Mouse (Mus musculus): ENCODE measurements around the gene Higd1c.
"Not testable (repeated sequence)": the region's sequence is repeated elsewhere in the genome, so short reads cannot be mapped to it uniquely, and the experiment has no call there.

The Higd1c gene

DNA sequence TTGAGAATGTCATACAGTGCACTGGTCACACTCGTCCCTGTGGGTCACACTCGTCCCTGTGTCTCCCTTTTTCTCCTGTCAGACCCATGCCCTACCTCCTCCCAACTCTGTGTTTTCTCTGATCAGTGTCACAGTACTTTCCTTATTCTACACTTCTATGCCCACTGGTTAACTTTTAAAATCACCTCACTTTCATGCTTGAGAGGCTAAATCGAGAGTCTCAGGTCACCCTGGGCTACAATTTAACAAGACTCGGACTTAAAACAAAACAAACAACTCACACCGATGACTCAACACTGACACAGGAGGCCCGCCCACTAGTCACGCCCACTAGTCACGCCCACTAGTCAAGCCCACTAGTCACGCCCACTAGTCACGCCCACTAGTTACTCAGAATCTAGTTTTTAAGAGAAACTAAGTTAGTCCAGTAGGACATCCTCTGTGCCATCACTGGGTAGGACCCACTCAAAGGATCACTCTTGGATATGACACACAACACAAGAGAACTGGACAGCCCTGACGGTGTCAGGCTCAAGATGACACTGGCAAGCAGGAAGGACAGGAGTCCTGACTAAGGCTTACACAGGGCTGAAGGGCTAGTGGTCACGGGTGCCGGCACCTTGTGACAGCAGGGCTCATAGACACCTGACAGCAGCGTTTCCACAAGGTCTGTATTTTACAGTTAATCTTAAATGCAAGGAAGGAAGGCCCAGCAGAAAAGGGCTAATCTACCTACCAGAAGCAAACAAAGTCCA is 46.8 kb downstream of the Higd1c start:
- no peak for DNase-seq (ENCODE audit: low spot score in 2 of 2)

DNA sequence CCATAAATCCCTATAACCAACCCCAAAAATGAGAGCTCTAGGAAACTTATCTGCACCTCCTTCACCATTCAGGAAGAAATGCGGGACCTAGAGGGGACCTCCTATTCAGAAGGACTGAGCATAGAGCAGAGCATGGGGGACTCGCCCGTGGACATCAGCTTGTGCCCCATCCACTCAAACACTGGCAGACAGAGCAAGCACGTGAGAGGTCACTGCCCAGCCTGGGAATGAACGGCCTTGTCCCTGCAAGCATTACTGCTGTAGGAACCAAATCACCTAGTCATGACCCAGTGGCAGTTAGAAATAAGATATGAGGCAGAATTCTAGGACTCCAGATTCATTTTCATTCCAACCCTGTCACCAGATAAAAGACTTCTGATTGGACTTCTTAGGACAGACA is 47.4 kb downstream of the Higd1c start:
- no peak for DNase-seq (ENCODE audit: low spot score in 2 of 2)

DNA sequence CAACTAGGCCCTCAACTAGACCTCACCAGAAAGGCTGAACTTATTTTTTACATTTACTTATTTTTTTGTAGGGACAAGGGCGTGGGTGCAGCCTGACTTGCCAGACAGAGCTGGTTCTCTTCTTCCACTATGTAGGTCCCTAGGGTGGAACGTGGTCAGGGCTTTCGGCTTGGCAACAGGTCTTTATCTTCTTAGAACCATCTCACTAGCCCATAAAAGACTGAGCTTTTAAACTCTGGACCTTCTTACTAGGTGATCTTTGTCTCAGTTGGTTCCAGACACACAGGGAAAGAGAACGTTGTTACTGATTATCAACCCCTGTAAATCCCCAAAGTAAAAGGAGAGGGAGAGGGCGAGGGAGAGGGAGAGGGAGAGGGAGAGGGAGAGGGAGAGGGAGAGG is 49.0 kb downstream of the Higd1c start:
- DNase-seq (ENCODE audit: low spot score in 2 of 2) = no peak

DNA sequence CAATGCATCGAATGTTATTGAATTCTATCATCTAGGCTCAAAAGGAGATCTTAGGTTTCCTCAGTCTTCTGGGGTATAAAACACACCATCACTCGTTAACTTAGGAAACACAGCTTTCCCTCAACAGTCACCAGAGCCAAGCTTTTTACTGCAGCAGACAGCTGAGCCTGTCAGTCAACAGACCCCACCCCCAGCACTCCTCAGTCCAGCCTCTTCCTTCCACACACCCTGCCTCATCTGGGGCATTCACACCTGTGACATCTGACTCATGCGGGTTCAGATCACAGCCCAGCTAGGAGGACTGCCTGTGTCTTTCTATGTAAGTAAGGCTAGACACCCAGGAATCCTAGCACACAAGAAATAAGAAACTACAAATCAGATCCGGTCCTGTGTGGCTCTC is 49.7 kb downstream of the Higd1c start:
- DNase-seq (ENCODE audit: low spot score in 2 of 2) = no peak

DNA sequence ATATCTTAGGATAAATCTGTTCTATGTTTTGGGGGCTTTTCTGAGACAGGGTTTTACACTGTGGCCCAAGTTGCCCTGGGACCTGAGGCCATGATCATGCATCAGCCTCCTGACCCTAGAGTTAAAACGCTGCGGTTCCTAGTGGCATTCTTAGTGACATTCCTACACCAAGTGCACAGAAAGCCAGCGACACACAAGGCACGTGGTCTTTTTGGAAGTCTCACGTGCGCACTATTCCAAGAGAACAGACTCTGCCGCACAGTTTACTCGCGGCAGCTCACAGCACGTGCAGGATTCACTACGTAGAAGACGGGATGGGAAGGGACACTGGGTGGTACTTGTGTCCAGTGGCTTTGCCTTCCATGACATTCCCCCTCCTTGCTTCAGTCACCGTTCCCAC is 50.6 kb downstream of the Higd1c start:
- no peak for DNase-seq (ENCODE audit: low spot score in 2 of 2)

DNA sequence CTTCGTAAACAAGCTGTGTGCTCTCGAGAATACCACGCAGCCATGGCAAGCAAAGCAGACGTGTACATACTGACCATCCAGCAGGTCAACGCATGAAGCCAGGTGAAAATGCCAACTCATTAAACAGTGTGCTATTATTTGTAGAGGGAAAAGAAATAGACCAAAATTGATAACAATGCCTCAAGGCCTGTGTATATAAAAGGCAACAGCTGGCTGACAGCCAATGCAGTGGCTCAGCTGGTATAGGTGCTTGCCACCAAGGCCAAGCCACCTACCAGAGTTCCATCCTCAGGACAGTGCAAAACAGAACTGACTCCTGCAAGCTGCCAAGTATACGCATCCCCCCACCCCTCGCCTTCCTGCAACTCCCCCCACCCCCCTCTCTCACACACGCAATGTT is 51.3 kb downstream of the Higd1c start:
- DNase-seq (ENCODE audit: low spot score in 2 of 2) = no peak

DNA sequence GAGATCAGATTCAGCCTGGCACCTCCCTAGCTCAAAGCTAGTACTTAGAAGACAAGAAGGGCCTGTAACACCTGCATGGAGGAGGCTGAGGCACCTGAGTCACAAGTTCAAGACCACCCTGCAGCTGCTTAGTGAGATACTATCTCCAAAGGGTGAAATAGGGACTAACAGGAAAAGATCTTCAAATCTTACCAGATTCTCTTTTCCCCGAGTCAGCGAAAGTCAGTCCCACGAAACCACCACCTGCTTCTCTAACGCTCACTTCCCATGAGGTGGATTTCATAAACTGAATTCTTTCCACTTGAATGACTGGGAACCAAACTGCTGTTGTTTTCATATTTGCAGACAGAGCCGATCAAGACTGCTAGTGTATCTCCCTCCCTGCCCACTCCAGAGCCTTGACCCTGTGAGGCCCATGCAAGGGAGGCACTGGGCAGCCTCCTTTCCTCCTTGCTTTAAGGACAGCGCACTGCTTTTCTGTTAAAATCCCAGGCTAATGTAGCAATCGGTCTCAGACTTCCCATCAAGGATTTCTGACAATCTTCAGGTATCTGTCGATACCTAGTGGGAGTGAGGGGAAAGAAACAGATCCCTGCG is 53.6 kb downstream of the Higd1c start:
- DNase-seq (ENCODE audit: low spot score in 2 of 2) = no peak

DNA sequence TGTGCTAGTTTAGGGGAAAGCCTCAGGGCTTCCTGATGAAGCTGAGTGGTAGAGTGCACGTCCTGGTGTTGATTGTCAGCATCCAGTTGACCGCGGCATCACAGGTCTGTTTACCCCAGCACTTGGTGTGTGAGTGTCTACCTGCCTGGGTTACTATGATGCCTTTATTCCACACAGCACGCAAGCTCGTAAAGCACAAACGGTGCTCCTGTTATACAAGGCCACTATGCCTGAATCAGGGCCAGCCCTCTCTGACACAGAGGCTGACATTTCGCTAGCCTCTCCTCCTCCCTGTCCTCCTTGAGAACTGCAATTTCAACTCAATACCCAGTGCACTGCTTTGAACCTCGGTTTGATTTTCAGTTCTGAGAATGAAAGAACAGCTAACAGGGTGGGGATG is 55.0 kb downstream of the Higd1c start:
- DNase-seq (ENCODE audit: low spot score in 2 of 2) = no peak

DNA sequence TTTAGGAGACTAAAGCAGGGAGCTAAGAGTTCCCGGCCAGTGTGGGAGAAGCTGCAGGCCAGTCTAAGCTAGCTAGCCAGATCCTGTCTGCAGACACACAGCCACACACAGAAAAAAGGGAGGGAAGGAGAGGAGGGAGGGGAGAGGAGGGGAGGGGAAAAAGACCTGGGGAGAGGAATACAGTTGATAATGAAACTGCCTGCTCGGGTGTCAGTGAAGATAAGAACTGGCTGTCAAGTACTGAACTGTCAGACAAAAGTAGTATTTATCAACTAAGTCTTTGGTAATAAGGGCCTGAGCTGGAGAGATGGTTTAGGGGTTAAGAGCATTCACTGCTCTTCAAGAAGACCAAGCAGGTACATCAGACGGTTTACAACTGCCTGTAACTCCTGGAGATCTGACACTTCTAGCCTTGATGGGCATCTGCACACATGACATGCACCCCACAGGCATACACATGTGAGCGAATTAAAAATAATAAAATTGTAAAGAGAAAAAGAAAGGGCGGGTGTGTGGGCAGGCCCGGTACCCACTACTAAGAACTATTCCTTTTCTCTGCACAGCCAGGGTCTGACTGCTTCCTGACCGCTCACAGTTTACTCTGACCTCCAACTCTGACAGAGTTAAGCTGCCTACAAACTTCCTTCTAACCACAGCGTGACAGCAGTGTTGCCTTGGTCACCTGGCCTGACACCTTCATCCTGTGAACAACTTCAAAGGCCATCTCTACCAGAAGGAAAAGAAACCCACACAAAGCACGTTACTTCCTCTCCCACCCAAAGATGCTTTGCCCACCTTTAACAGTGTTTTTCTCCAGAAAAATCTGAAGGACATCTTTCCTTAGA is 55.8 kb downstream of the Higd1c start:
- no peak for DNase-seq (ENCODE audit: low spot score in 2 of 2)

DNA sequence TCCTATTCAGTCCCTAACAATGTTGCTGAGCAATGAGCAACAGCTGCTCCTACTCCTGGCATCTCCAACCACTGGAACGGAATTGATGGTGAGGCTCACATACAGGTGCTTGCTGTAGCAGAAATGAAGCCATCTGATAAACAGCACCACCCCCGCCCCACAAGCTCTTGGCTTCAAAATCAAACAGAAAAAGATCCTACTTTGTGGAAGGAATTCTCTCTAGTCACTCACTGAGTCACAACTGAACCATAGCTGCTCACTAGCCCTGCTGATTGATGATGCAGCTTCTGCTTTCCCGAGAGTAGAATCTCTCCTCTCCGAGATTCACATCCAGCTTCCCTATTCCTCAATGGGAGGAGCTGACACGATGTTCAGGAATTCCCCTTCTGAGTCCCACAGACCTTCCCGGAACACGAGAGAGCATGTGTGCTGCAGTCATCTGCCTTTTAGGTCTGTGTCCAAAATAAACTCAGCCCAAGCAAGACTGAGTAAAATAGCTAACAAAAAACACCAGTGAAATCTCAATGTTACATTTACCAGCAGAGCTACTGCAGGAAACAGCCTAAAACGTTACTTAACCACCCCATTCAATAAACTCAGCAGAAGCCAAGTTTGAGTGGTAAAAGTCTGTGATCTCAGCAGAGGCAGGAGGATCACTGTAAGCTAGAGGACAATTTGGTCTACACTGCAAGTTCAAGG is 56.9 kb downstream of the Higd1c start:
- no peak for DNase-seq (ENCODE audit: low spot score in 2 of 2)

DNA sequence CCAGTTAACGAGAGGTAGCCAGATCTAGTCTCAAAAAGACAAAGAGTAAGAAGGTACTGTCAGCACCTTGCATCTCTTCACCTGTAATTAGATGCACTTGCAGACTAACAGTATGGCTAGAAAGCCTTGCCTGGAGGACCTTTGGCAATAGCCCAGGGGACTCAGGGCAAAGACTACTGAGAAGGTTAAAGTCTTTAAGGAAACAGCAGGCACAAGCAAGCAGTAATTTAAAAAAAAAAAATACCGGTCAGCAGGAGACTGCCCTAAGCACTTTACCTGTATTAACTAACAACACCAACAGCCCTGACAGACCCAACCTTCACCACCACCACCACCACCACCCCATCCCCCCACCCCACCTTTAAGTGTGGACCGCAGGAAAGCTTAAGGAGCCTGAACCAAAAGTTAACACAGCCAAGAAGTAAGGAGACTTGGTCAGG is 57.4 kb downstream of the Higd1c start, which contains the start of gene Gm5475:
TSS of gene Gm5475 (plus strand) at position 390 of the 440 bp plus-strand sequence.
- DNase-seq (ENCODE audit: low spot score in 2 of 2) = not testable (repeated sequence)

DNA sequence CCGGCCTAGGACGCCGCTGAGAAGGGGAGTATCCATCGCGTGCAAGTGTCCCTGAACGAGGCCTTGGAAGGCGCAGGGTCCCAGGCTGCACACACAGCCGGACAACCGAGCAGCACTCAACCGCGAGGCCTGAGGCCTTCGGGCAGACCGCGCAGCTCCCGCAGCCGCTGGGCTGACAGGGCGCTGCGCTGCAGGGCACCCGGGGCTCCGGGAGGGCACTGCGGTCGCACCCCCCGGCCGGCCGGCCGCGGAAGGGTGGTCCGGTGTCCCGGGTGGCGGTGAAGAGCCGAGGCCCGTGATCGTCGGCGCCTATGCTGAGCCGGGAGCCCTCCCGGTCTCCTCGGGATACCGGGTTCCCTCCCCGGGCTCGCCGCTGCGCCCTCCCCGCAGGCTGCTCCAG is 58.1 kb downstream of the Higd1c start:
- DNase-seq (ENCODE audit: low spot score in 2 of 2) = peak in 1 of 2 experiments; percentile 54

DNA sequence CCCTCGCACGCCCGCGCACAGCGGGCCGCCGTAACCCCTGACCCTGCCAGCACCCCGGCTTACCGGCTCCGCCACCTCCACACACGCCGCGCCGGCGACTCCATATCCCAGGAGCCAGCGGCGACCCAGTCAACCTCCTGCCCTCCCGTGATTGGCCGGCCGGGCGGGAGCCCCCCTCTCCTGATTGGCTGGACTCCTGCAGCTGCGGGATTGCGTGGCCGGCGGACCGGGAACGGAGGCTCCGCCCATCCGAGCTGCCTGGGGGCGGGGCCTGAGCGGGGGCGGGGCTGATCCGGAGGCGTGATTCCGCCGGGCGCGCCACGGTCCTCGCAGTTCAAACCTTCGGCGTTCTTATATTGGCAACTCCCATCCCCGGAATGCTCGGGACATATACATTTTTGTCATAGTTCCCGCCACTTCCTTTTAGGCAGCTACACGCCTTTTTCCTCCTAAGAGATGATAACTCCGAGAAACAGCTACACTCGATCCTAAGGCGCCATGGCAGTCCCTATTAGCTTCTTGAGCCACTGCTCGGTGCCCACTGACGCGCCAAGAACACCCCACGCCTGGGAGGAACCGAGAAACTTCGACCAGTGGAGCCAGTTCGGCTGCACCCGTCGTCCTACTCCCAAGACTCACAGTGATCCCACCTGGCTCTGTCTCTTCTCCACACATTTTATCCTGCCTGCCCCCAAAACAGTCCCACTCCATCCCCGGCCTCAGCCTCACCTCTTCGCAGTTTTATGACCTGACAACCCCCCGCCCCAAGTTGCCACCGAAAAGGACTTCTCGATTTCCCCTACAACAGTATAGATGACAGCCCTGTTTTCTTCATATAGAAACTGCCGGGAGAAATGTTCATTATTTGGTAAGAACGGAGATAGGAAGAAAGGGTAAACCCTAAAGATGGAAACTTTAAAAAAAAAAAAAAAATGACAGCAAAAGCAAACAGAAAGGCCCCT is 58.8 kb downstream of the Higd1c start:
- peak; percentile 98 for DNase-seq (ENCODE audit: low spot score in 2 of 2)

DNA sequence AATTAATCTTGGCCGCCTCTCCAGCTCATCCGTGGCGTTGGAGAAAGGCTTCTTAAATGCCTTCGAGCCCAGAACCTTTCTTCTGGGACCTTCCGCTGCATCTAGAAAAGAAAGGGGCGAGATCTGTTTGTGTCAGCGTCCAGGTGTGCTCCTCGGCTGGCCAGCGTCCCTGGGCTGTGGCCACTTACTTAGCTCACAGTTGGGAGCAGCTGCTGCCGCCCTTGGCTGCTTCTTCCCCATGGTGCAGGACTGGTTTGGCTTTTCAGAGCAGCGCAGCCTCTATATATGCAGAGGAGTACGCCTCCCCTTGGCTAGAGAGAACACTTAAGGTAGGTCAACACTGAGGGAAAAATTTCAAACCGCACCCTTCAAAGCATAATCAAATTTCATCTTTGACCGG is 59.6 kb downstream of the Higd1c start:
- DNase-seq (ENCODE audit: low spot score in 2 of 2) = no peak

DNA sequence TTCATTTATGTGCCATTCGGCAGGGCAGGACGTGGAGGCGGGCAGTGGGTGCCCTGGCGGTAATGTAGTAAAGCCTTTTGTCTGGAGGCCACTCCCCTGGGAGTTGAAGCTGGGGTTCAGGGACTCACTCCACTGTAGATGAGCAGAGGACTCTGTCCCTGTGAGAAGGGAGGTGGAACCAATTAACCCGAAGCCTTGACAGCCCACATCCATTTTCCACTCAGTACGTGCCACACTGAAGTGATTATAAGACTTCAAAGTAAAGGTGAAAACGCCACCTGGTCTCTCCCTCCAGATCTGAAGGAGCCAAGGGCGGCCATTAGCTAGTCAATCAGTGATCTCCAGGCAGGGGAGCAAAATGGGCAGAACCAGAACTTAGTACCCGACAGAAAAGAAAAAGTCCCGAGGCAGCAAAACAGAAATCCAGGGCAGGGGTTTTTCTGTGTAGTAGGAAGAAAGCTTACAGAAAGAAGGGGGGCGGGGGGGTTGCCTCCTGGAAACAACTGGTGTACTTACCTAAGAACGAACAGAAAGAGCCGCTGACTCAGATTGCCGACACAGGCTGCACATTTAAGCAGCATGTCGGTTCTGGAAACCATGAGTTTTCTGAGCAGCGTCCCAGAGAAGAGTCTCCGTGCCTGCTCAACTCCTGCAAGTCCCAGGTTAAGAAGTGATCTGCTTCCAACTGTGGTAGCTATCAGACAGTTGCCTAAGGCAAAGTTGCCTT is 60.2 kb downstream of the Higd1c start, which contains the start of gene Slc11a2:
TSS of gene Slc11a2 (minus strand) at position 677 of the 727 bp plus-strand sequence.
- no peak for DNase-seq (ENCODE audit: low spot score in 2 of 2)

DNA sequence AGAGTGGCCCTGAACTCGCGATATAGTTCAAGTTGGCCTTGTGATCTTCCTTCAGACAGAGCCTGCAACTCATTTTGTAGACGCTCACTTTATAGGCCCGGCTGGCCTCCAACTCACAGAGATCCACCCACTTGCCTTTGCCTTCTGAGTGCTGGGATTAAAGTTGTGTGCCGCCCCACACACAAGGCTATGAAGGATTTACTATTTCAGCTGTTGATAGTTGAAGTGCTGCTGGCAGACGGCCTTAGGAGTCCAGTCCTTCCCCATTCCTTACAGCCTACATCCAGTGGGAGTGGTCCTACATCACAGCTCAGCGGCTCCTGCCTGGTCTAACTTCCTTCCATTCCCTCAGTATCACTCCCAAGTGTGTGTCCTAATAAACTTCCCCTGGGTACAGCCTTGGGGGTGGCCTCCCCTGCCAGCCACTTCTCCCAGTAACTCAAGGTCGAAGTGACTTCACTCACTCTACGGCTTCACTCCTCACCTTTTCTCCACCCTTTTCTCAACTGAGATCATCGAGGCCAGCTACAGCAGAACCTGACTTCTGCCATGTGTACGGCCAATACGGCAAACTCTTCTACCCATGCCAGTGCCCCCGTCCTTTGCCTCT is 64.1 kb downstream of the Higd1c start:
- DNase-seq (ENCODE audit: low spot score in 2 of 2) = no peak

DNA sequence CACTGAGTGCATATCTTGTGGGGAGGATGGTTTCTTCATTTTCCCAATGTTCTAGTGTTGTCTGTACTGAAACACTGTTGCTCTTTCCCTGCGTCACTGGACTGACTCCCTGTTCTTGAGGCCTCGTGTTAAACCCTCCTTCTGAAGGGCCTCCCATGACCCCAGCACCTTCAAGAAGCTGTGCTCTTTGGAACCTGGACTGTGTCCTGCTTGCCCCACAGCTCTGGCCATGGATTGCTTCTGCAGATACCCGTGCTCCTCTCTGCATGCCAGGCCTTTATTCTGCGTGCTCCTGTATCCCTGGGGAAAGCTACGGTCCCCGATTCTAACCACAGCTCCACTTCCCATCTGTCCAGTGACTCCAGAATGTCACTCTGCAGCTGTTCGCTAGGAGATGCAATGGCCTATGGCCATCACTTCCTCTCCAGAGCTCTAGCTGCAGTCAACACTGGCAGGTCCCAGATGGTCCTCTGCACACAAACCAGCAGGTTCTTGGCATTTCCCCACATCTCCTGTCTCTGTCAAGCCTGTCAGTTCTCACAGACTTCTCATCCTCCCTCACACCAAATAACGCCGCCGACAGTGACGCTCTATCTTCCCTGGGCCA is 65.7 kb downstream of the Higd1c start:
- DNase-seq (ENCODE audit: low spot score in 2 of 2) = no peak

DNA sequence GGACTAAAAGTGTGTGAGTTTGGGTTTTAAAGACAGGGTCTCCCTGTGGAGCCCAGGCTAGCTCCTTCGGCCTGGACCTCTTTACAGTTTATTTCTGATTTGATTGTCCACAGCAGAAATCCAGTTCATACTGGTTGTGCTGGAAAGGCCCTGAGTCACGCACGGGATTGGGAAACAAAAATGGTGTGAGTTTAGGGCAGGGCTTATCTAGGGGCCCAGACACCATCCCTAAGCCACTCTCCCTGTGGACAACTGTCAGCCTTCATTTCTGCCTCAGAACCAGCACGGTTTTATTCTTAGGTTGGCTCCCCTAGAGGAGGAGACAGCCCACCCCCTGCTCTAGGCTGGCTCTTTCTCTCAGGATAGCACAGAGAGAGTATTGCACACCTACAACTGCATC is 68.9 kb downstream of the Higd1c start:
- no peak for DNase-seq (ENCODE audit: low spot score in 2 of 2)

Data from right cerebral cortex, postnatal 10 days (tissue).